Mouse (Mus musculus) neural tube, embryonic 11.5 days (tissue): ENCODE results near the gene Uba5. TPM values are rescaled to one million over a fixed set of nuclear protein-coding genes. Genes with fewer than 3 reads are reported as not detected.

ENCODE experiments used
- ATAC-seq: fragments of 200-750 bp; cut with Nextera tagmentation; 2 replicates; pipeline ENCODE4 v1.8.0; 2017; ENCODE audit warnings: moderate number of reproducible peaks, mild to moderate bottlenecking, moderate TSS enrichment, moderate library complexity; ENCODE audit not compliant: insufficient read depth, low FRiP score, low TSS enrichment
- DNase-seq: peaks from one replicate; pipeline ENCODE4 v3.0.0-alpha.2; 2015; ENCODE audit warnings: low spot score
- H3K27ac ChIP-seq: fragments of 300-500 bp; sonication (generic); 2 replicates; pipeline ENCODE4 v1.5.1; 2014; ENCODE audit warnings: low read depth, mild to moderate bottlenecking, low read length
- H3K27me3 ChIP-seq: fragments of 300-500 bp; sonication (generic); 2 replicates; pipeline ENCODE4 v1.6.1; 2014; ENCODE audit warnings: mild to moderate bottlenecking, low read length, mixed read lengths; ENCODE audit not compliant: control insufficient read depth, insufficient read depth
- H3K36me3 ChIP-seq: fragments of 300-500 bp; sonication (generic); 2 replicates; pipeline ENCODE4 v1.6.1; 2014; ENCODE audit warnings: mild to moderate bottlenecking, low read length, moderate library complexity, mixed read lengths; ENCODE audit not compliant: control insufficient read depth, insufficient read depth
- H3K4me1 ChIP-seq: fragments of 300-500 bp; sonication (generic); 2 replicates; pipeline ENCODE4 v1.6.1; 2014; ENCODE audit warnings: low read length, mixed read lengths; ENCODE audit not compliant: control insufficient read depth, insufficient read depth
- H3K4me2 ChIP-seq: fragments of 300-500 bp; sonication (generic); 2 replicates; pipeline ENCODE4 v1.6.1; 2014; ENCODE audit warnings: low read depth, mild to moderate bottlenecking, moderate library complexity
- H3K4me3 ChIP-seq: fragments of 300-500 bp; sonication (generic); 2 replicates; pipeline ENCODE4 v1.5.1; 2014; ENCODE audit warnings: low read depth, low read length
- H3K9ac ChIP-seq: fragments of 300-500 bp; sonication (generic); 2 replicates; pipeline ENCODE4 v1.6.1; 2014; ENCODE audit warnings: mild to moderate bottlenecking, low read length
- H3K9me3 ChIP-seq: fragments of 300-500 bp; sonication (generic); 2 replicates; pipeline ENCODE4 v1.6.1; 2016; ENCODE audit warnings: low read length; ENCODE audit not compliant: control insufficient read depth
- WGBS: fragments of 180-500 bp; shearing (Covaris S2); extraction: QIAGEN DNeasy Blood & Tissue Kit; methylation state at CpG from one replicate; pipeline ENCODE4 v1.1.7; 2014; 5-methylcytosine and 5-hydroxymethylcytosine counted together
- polyA plus RNA-seq: library from polyadenylated mRNA; unstranded; fragments of >200 nt; fragmentation: Nextera tagmentation; extraction: Ambion mirVana; gene quantifications from 2 replicates; pipeline ENCODE4 v1.2.1, GENCODE M21; 2014

The Uba5 gene
- 64.6 and 65.6 TPM in 2 replicates for polyA plus RNA-seq

DNA sequence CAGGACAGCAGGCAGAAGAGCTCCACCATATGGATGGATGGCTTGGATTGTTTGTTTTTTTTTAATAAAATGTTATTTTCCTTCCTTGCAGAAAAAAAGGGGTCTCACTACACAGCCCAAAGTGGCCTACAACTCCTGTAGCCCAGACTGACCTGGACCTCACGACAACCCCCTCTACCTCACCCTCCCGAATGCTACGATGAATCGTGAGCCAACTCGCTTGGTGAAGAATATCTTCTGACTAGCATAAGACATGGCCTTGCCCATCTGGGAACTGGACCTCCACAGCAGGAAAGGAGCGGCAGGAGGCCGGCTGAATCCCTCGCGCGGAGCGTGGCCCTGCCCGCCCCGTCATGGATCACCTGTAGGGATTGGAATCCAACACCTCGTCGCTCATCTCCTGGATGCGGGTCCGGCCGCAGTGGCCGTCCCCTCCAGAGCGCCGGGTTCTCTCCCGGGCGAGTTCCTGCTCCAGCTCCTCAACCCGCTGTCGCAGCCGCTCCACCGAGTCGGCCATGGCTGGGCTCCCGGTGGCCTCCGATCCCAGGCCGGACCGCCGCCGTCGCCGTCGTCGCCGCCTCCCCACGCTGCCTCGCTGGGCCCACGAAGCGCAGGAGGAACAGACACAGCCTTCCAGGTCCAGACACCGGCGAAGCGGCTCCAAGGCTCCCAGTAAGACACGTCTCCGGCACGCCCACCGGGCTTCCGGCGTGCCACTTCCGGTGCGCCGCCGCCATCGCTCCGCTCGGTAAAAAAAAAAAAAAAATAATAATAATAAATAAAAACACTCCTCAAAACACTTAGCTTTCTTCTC, at the start of gene Uba5:
Gene Uba5, minus strand, starts transcription at position 705 of the 814 bp plus-strand sequence.
- peak within 1 kb of the TSS; percentile 83 for H3K4me3 ChIP-seq
- peak; percentile 84 for ATAC-seq
- H3K27me3 ChIP-seq: no peaks in the 10 kb centered on the region
- peak within 1 kb of the TSS; percentile 77 for H3K4me2 ChIP-seq
- peaks cover 11% of the 10 kb centered on the region for H3K4me1 ChIP-seq
- peak within 1 kb of the TSS; percentile 57 for H3K9ac ChIP-seq
- peaks cover 2% of the 10 kb centered on the region for H3K36me3 ChIP-seq
- no peak within 1 kb of the TSS for H3K27ac ChIP-seq
- WGBS: under 1% methylated on average over 59 of the region's 59 CpGs
- DNase-seq: no peak
- H3K9me3 ChIP-seq: no peaks in the 10 kb centered on the region

DNA sequence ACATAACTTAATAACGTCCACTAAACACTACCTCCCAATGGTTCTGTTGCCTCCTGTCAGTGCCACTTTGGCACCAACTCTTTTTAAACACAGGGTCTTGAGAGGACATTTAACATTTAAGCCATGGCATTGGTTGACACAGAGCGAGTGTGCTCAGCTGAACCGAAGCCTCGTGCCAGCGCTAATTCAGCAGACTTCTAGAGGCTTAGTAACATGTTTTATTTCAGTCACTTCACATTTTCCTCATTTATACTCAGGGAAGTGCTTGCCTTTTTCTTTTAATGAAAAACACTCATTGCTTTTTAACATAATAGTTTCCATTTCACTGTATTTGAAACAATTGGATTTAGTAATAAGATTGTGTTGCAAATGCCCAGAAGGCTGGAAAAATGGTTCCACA, 46.2 kb upstream of the Uba5 start:
- Histone ChIP-seq H3K36me3 (no peaks in the 10 kb centered on the region), H3K27ac (no peak overlapping the region), H3K4me1 (no peaks in the 10 kb centered on the region), H3K27me3 (no peaks in the 10 kb centered on the region), H3K4me3 (no peak overlapping the region), H3K4me2 (no peak overlapping the region), H3K9me3 (no peaks in the 10 kb centered on the region), H3K9ac (no peak overlapping the region)
- WGBS: 95% methylated on average over 5 of the region's 5 CpGs
- DNase-seq (no peak), ATAC-seq (no peak)

DNA sequence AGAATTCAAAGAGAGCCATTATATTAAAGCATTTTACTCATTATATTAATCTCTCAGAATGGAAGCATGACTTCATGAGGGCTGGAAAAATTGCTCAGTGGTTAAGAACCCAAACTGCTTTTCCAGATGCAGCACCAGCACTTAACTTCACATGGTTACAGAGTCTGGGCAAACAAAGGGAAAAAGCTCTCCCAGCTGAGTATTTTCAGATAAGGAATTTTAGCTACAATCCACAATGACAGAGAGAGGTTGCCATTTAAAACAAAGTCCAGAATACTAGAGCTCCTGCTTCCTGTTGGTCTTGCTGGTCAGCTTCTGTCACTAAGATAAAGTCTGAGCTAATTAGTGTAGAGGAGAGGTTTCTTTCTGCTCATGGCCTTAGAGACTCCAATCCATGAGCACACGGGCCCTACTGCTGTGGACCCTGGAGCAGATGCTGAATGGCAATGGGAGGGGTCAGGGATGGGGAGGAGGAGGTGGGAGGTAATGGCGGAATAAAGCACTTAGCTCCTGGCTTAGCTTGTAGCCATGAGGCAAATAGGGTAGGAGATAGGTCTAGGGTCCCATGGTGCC, 45.7 kb upstream of the Uba5 start:
- no peak overlapping the region for H3K4me2 ChIP-seq
- H3K9me3 ChIP-seq: no peaks in the 10 kb centered on the region
- H3K27ac ChIP-seq: no peak overlapping the region
- DNase-seq (no peak), ATAC-seq (no peak)
- no peak overlapping the region for H3K9ac ChIP-seq
- H3K4me1 ChIP-seq: no peaks in the 10 kb centered on the region
- 66% methylated on average over 2 of the region's 2 CpGs for WGBS
- H3K27me3 ChIP-seq: no peaks in the 10 kb centered on the region
- H3K36me3 ChIP-seq: no peaks in the 10 kb centered on the region
- H3K4me3 ChIP-seq: no peak overlapping the region

DNA sequence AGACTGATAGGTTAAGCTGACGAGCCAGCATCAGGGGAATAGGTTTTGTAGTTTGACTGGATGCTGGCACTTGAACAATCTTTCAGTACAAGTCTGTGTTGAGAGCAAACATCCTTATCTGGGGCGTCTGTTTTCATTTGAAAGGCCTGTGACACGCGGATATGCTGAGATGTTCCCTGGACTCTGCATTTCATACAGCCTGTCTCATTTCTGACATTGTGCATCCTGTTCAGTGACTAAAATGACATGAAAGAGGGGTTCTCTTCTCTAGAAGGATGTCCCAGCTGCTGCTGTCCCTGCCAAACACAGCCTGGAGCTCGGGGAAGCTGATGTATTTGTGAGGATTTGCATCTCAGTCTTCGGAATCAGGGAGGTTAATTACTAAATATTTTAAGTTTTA, 44.5 kb upstream of the Uba5 start:
- H3K4me1 ChIP-seq: no peaks in the 10 kb centered on the region
- no peak overlapping the region for H3K27ac ChIP-seq
- 85% methylated on average over 6 of the region's 6 CpGs for WGBS
- no peaks in the 10 kb centered on the region for H3K9me3 ChIP-seq
- no peak overlapping the region for H3K4me3 ChIP-seq
- H3K4me2 ChIP-seq: no peak overlapping the region
- ATAC-seq: no peak
- H3K36me3 ChIP-seq: no peaks in the 10 kb centered on the region
- no peak overlapping the region for H3K9ac ChIP-seq
- no peak for DNase-seq
- no peaks in the 10 kb centered on the region for H3K27me3 ChIP-seq

DNA sequence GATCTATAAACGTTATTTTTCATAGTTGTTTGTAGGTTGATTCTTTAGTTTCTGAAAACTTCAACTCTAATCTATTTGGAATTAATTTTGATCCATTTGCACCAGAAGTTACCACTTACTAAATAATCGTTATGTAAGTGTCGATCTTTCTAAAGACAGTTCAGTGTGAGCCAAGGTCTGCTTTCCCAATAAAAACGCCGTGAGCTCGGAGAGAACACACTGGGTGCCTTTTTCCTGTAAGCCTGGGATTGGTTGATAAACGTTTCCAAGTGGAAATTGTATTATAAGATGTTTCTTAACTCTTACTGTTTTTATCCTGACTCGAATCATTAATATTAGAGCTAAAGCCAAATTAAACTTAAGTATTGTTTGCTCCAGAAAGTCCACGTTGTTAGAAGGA, 44.0 kb upstream of the Uba5 start:
- H3K27me3 ChIP-seq: no peaks in the 10 kb centered on the region
- H3K27ac ChIP-seq: no peak overlapping the region
- no peaks in the 10 kb centered on the region for H3K36me3 ChIP-seq
- H3K9me3 ChIP-seq: no peaks in the 10 kb centered on the region
- DNase-seq: no peak
- no peak for ATAC-seq
- H3K9ac ChIP-seq: no peak overlapping the region
- no peaks in the 10 kb centered on the region for H3K4me1 ChIP-seq
- no peak overlapping the region for H3K4me2 ChIP-seq
- H3K4me3 ChIP-seq: no peak overlapping the region
- 85% methylated on average over 9 of the region's 9 CpGs for WGBS

DNA sequence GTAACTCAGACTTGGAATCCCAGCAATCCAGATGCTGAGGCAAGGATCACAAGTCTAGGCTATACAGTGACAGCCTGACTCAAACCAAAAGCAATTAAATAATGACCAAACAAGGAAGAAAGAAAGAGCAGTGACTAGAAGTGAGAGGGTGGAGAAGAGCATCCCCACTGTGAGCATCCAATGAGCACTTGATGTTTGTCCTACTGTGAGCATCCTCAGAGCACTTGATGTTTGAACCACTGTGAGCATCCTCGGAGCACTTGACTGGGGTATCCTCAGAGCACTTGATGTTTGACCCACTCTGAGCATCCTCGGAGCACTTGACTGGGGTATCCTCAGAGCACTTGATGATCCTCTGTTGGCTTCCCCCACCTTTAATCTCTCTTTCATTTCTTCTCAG, 42.1 kb upstream of the Uba5 start:
- Histone ChIP-seq H3K4me3 (no peak overlapping the region), H3K27me3 (no peaks in the 10 kb centered on the region), H3K9me3 (no peaks in the 10 kb centered on the region), H3K27ac (no peak overlapping the region), H3K4me2 (no peak overlapping the region), H3K4me1 (no peaks in the 10 kb centered on the region), H3K9ac (no peak overlapping the region), H3K36me3 (no peaks in the 10 kb centered on the region)
- WGBS: 85% methylated on average over 2 of the region's 2 CpGs
- DNase-seq: no peak
- no peak for ATAC-seq

DNA sequence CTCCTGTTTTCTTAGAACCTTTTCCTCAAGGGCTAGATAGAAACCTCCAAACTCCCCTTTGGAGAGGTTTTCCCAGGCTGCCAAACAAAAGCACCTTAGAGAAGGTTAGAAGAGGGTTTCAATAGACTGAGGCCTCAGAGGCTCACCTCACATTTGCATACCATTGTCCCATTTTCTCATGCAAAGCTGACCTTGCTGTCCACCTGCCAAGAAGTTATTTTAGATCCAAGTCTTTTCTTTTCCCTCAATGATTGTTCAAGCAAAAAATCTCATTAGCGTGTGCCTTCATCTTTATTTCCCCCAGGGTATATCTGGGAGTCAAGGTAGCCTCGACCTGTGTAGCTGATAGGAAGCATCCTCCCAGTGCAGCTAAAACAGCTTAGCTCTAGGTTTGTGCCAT, 40.0 kb upstream of the Uba5 start:
- no peak overlapping the region for H3K9ac ChIP-seq
- no peaks in the 10 kb centered on the region for H3K4me1 ChIP-seq
- no peaks in the 10 kb centered on the region for H3K27me3 ChIP-seq
- no peaks in the 10 kb centered on the region for H3K36me3 ChIP-seq
- 43% methylated on average over 2 of the region's 2 CpGs for WGBS
- H3K9me3 ChIP-seq: no peaks in the 10 kb centered on the region
- no peak for DNase-seq
- H3K4me2 ChIP-seq: no peak overlapping the region
- no peak overlapping the region for H3K4me3 ChIP-seq
- H3K27ac ChIP-seq: no peak overlapping the region
- no peak for ATAC-seq

DNA sequence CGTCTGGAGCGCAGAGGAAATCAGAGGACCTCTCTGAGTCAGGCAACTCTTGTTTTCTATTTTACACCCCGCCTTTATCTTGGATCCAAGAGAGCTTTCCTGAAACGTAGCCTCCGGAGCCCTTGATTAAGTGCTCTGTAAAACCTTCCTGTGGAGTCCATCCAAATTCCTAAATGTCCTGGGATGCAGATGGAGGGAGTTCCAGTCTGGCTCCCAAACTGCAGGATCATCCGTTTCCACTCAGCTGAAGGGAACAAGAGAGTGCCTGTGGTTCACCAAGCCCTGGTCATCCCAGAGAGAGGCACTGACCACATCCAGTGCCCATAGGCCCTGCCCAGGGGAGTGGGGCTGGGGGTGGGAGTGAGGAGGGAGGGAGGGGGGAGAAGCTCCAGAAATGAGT, 39.4 kb upstream of the Uba5 start:
- WGBS: 40% methylated on average over 6 of the region's 6 CpGs

DNA sequence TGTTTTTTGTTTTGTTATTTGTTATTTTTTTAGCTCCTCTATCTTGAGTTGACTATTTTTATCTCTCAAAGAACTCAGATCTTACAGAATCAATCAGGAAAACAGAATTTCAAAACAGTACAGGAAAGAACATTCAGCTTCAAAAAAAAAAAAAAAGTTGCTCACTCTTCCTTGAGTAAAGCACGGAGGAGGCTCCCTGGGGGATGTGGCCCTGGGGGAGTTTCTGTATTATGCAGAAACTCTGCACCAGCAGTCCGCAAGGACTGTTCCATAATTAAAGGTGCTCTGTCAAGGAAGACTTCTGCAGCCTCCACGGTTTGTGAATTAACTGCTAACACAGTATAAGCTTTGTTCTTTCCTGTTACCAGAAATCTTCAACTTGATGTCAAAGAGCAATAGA, 38.5 kb upstream of the Uba5 start:
- Histone ChIP-seq H3K36me3 (no peaks in the 10 kb centered on the region), H3K4me2 (no peak overlapping the region), H3K4me1 (no peaks in the 10 kb centered on the region), H3K27me3 (no peaks in the 10 kb centered on the region), H3K9ac (no peak overlapping the region), H3K27ac (no peak overlapping the region), H3K4me3 (no peak overlapping the region), H3K9me3 (no peaks in the 10 kb centered on the region)
- DNase-seq: no peak
- WGBS: 43% methylated on average over 3 of the region's 3 CpGs
- ATAC-seq: no peak

More for the DNA sequence above, 39.4 kb upstream of the Uba5 start:
- Histone ChIP-seq H3K27me3 (no peaks in the 10 kb centered on the region), H3K9ac (no peak overlapping the region), H3K4me1 (no peaks in the 10 kb centered on the region), H3K36me3 (no peaks in the 10 kb centered on the region), H3K9me3 (no peaks in the 10 kb centered on the region), H3K27ac (no peak overlapping the region), H3K4me2 (no peak overlapping the region), H3K4me3 (no peak overlapping the region)
- ATAC-seq (no peak), DNase-seq (no peak)
